Mouse (Mus musculus) C2C12 (cell line): ENCODE measurements at regions not wholly inside any gene's neighbourhood (a gene's known extent, or its start where the extent isn't known, plus 50 kb on each side); places are given as distances from the start of the nearest gene placed in this dataset.

Experiments used
- CEBPB ChIP-seq: IDR thresholded peaks from one replicate; pipeline ENCODE4 v1.6.1; 2011; ENCODE audit warnings: low read depth, mild to moderate bottlenecking, control low read depth, moderate library complexity
- CTCF ChIP-seq: IDR thresholded peaks from one replicate; pipeline ENCODE4 v1.5.1; 2011; ENCODE audit not compliant: control insufficient read depth, insufficient read depth, insufficient read length
- MAX ChIP-seq: IDR thresholded peaks from one replicate; pipeline ENCODE4 v1.6.1; 2011; ENCODE audit warnings: mild to moderate bottlenecking, control low read depth
- MYOD1 ChIP-seq: IDR thresholded peaks from one replicate; pipeline ENCODE4 v1.6.1; 2011; ENCODE audit warnings: low read depth; ENCODE audit not compliant: control insufficient read depth, insufficient read length
- MYOG ChIP-seq: IDR thresholded peaks from one replicate; pipeline ENCODE4 v1.6.1; 2011; ENCODE audit not compliant: control insufficient read depth, insufficient read length; ENCODE audit errors: extremely low read depth
- USF1 ChIP-seq: IDR thresholded peaks from one replicate; pipeline ENCODE4 v1.6.1; 2011; ENCODE audit warnings: low read depth, mild to moderate bottlenecking, control low read depth, moderate library complexity

DNA sequence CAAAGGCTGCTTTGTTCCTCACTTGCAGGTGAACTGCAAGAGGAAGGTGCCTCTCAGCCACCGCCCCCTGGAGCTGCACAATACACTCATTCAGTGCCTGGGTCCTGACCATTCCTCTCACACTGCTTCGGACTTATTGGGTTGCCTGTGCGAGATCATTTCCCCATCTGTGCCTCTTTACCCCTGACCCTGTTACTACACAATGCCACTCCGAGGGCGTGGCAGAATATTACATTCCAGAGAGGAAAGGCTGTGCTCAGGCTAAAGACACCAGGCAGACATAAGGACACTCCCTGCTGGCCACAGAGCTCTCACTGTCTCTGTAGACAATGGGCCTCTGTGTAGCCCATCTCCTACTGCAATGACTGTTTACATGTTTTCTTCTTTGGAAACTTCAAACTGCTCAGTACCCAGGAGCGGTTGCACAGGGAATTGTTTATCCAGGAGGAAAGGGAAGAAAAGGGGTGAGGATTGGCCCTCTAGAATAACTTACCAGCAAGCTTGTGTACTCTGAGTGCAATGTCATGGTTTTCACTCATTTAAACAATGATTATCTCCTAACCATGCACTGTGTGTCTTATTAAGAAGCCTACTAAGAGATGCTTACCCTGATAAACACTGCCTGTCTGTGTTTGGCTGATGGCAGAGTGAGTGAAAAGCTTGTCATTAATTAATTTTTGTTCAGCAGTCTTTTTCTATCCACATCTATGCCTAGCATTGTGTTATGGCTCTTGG is 283.1 kb upstream of the Gm10192 start:
- TF ChIP-seq CTCF (no peak), MYOD1 (no peak), MAX (no peak), CEBPB (no peak), MYOG (no peak), USF1 (no peak)
